Mouse (Mus musculus) right cerebral cortex, postnatal 25 days (tissue): ENCODE measurements around the gene Pfkm.

Source experiments
- DNase-seq: peaks from one replicate; pipeline ENCODE4 v3.0.0; 2022

Gene Pfkm

GRCm38 (mm10) chr15:98092372-98093120 lies at the start of gene Pfkm:
Gene Pfkm, plus strand, starts transcription at chr15:98092589.
- no peak for DNase-seq

DNA sequence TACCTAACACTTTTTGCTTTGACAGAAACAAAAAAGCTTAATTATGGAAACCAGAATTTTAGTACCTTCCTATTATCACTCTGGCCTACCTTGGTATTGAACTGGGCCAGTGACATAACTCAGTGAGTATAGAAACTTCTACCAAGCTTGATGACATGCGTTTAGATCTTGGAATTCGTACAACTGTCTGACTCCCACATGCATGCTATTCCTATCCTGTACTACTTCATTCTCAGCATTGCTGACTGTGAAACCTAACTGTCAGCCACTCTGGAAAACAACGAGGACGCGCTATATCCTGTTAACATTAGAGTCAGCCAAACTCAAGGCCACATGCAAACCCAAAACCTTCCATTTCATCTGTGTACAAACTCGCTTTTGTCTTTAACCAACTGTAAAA lies 48.4 kb upstream of the Pfkm start:
- no peak for DNase-seq

GRCm38 (mm10) chr15:98044387-98044786 lies 48.0 kb upstream of the Pfkm start:
- no peak for DNase-seq

- DNase-seq: no peak
Observed at GRCm38 (mm10) chr15:98048918-98049700, 43.3 kb upstream of the Pfkm start.

GRCm38 (mm10) chr15:98051685-98052084 lies 40.7 kb upstream of the Pfkm start:
- DNase-seq: no peak

GRCm38 (mm10) chr15:98055246-98055645 lies 37.1 kb upstream of the Pfkm start:
- DNase-seq: no peak

DNA sequence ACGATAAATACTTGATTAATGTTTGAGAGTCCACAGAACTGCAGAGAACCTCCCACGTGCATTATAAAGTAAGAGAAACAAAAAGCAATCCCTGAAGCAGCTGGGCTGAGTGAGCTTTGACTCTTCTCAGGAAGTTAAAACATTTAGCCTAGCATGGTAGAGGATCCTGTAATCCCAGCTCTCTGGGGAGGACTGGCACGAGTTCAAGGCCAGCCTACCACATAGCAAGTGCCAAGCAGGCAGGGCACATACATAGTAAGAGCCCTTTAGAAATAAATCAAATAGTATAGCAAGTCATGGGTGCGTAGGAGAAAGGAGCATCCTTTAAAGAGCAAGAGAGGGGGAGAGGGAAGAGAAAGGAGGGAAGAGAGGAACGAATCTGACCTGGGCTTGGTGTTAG lies 26.5 kb upstream of the Pfkm start:
- no peak for DNase-seq

GRCm38 (mm10) chr15:98066602-98067001 lies 25.8 kb upstream of the Pfkm start:
- DNase-seq: no peak

GRCm38 (mm10) chr15:98067492-98067891 lies 24.9 kb upstream of the Pfkm start:
- no peak for DNase-seq

DNA sequence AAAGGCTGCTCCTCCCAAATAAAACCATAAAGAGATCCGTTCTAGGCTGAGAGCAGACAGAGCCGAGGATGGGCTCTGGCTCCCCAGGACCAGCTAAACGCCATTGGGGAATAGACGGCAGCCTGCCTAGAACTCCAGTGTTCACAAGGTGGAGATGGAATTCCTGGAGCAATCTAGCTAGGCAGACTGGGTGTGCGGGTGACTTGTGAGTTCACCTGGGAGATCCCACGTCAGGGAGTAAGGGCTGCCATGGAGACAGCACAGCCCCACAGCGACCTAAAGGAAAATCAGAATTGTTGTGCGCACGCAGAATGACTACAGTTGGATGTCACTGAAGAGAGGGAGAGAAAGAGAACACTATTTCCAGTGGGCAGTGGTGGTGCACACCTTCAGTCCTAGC lies 23.9 kb upstream of the Pfkm start:
- DNase-seq: no peak

GRCm38 (mm10) chr15:98069566-98070245 lies 22.7 kb upstream of the Pfkm start:
- DNase-seq: no peak

GRCm38 (mm10) chr15:98070376-98070775 lies 22.0 kb upstream of the Pfkm start:
- DNase-seq: no peak

DNA sequence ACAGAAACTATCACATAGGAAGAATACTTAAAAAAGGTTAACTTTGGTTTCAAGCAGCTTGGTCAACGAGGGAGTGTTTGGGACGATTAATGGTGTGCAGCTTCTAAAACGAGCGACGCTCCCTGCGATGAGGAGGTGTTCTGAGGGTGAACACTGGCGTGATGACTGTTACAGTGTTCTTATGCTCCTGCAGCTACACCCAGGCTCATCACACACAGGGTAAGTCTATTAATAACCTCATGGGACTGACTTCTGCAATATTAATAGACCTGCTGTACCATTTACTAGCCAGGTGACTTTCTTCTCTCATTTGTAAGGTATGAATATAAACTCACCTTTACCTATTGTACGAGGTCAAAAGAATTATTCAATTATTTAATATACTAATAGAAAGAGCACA lies 17.9 kb upstream of the Pfkm start:
- DNase-seq: no peak

- DNase-seq: no peak
Observed at GRCm38 (mm10) chr15:98075034-98075433, 17.4 kb upstream of the Pfkm start.

DNA sequence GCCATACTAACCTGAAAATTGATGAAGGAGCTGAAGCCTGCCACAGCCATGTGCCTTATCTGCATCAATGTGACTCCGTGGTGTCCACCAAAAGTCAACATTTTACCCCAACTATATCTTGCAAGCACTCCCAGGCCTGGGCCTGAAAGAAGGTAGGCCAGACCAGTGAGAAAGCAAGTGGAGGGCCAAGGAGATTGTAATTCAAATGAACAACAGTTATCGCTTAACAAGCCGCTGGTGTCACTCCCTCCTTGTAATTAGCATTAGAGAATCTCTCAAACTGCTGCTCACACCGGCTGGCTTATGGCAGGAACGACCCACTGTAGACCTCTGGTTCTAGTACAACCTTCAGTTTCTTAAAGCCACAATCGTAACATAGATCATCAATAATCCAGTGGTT lies 15.5 kb upstream of the Pfkm start:
- DNase-seq: no peak

- DNase-seq: no peak
Observed at GRCm38 (mm10) chr15:98088889-98089288, 3.5 kb upstream of the Pfkm start.

- DNase-seq: no peak
Observed at GRCm38 (mm10) chr15:98089421-98090183, 2.8 kb upstream of the Pfkm start.

- DNase-seq: no peak
Observed at GRCm38 (mm10) chr15:98091841-98092240, 548 bp upstream of the Pfkm start.

- DNase-seq: peak; percentile 91
Observed at GRCm38 (mm10) chr15:98093121-98094011, 977 bp downstream of the Pfkm start, which contains the start of gene Senp1. Gene Senp1, minus strand, starts transcription at chr15:98093744.

DNA sequence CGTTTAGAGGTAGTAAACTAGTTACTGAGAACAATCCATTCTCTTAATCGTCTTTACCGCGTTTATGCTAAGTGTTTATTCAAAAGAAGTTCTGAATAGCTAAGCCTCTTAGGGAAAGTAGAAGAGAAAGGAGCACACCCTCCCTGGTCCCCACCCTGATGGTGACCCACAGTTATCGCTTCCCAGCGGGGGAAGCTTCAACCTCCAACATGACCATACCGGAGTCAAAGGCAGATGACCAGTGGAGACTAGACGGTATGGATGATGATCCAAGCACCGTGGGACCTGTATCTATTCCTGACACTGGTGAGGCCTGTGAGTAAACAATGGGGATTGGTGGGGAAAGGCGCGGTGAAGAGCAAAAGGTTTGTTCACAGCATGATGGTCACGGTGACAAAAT lies 2.5 kb downstream of the Pfkm start:
- DNase-seq: no peak

DNA sequence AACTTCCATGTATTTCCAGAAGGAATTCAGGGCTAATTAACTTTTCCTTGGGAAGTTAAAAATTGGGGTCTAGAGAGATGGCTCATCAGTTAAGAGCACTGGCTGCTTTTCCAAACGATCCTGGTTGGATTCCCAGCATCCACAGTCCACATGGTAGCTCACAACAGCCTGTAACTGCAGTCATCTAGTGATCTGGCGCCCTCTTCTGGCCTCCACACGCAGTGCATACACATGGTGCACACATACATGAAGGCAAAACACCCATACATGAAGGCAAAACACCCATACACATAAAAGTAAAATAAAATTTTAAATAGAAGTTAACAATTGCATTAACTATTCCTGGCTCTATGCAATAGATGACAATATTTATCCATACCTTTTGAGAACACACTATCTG lies 4.6 kb downstream of the Pfkm start:
- no peak for DNase-seq

DNA sequence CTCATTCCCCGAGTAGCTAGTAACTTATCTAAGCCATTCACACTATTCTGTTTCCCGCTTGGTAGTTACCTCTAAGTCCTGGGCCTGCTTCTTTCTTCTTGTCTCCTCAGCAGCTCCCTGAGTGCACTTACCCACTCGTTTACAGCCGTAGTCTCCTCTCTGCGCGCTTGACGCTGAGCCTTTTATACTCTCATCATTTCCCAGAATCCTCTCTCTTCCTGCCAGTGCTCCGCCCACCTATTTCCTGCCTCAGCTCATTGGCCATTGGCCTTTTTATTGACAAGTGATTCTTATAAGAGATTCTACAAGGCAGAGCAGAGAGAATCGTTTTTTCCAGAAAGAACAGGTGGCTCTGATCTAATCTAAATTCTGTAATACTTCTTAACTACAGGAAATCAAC lies 6.1 kb downstream of the Pfkm start:
- no peak for DNase-seq
